Comparison of ENCODE assay signal across 7 mouse cellular contexts in genomic region chr13:38527797-38528650, GRCm38 (mm10). TPM values are rescaled to one million over a fixed set of nuclear protein-coding genes. Genes with fewer than 3 reads are reported as not detected.
DNase-seq lines count a peak whose midpoint lies in the region; ATAC-seq lines count a peak whose summit lies in the region.

No protein-coding gene starts in this region.

- under 1% methylated on average over 72 of the region's 87 CpGs for WGBS in embryonic facial prominence, embryonic 11.5 days
- WGBS in limb, embryonic 12.5 days = under 1% methylated on average over 87 of the region's 87 CpGs
- under 1% methylated on average over 84 of the region's 87 CpGs for whole genome bisulfite sequencing in midbrain, embryonic 14.5 days

- DNase-seq in adrenal gland, postnatal 14 days = peak; percentile 94
- peak; percentile 86 for DNase-seq in embryonic facial prominence, embryonic 11.5 days (ENCODE audit: low spot score)
- peak; percentile 91 to 94 for DNase-seq in heart, adult 18-20 months
- DNase-seq in kidney, adult 18-20 months = peak; percentile 93
- peak; percentile 88 for DNase-seq in midbrain, embryonic 14.5 days
- peak; percentile 82 for DNase-seq in spleen, adult 12 weeks (ENCODE audit: low spot score)

- no peaks in the 10 kb centered on the region for H3K27me3 ChIP-seq in embryonic facial prominence, embryonic 11.5 days (ENCODE audit: control insufficient read depth, insufficient read depth, low read length)
- H3K27me3 ChIP-seq in limb, embryonic 12.5 days = no peaks in the 10 kb centered on the region
- no peaks in the 10 kb centered on the region for H3K27me3 ChIP-seq in midbrain, embryonic 14.5 days (ENCODE audit: control insufficient read depth, insufficient read depth, low read length)

- peak overlapping the region; percentile 78 for H3K4me3 ChIP-seq in embryonic facial prominence, embryonic 11.5 days (ENCODE audit: low read depth, low read length)
- H3K4me3 ChIP-seq in limb, embryonic 12.5 days (replicated peaks) = peak overlapping the region; percentile 91
- H3K4me3 ChIP-seq in midbrain, embryonic 14.5 days (replicated peaks; ENCODE audit: low read depth, low read length) = peak overlapping the region; percentile 84

- H3K9me3 ChIP-seq in embryonic facial prominence, embryonic 11.5 days (replicated peaks; ENCODE audit: control insufficient read depth, low read length) = no peaks in the 10 kb centered on the region
- H3K9me3 ChIP-seq in limb, embryonic 12.5 days = no peaks in the 10 kb centered on the region
- no peaks in the 10 kb centered on the region for H3K9me3 ChIP-seq in midbrain, embryonic 14.5 days (ENCODE audit: control insufficient read depth, low read length)

- H3K9ac ChIP-seq in embryonic facial prominence, embryonic 11.5 days (replicated peaks; ENCODE audit: low read length) = peak overlapping the region; percentile 81
- H3K9ac ChIP-seq in limb, embryonic 12.5 days (replicated peaks) = peak overlapping the region; percentile 84
- peak overlapping the region; percentile 84 for H3K9ac ChIP-seq in midbrain, embryonic 14.5 days (replicated peaks; ENCODE audit: low read length)

- no peaks in the 10 kb centered on the region for H3K36me3 ChIP-seq in embryonic facial prominence, embryonic 11.5 days (replicated peaks; ENCODE audit: control insufficient read depth, insufficient read depth, low read depth, low read length)
- H3K36me3 ChIP-seq in limb, embryonic 12.5 days = peaks cover 4% of the 10 kb centered on the region
- H3K36me3 ChIP-seq in midbrain, embryonic 14.5 days (ENCODE audit: control insufficient read depth, insufficient read depth, low read length) = peaks cover 2% of the 10 kb centered on the region; the same call in 1 of the 2 replicates

- H3K4me2 ChIP-seq in embryonic facial prominence, embryonic 11.5 days (ENCODE audit: low read depth, low read length) = peak overlapping the region; percentile 71
- H3K4me2 ChIP-seq in limb, embryonic 12.5 days = peak overlapping the region; percentile 76
- peak overlapping the region; percentile 85 for H3K4me2 ChIP-seq in midbrain, embryonic 14.5 days (ENCODE audit: low read length)

- H3K4me1 ChIP-seq in embryonic facial prominence, embryonic 11.5 days (ENCODE audit: control insufficient read depth, insufficient read depth, low read length) = no peaks in the 10 kb centered on the region; the same call in 1 of the 2 replicates
- peaks cover 27% of the 10 kb centered on the region for H3K4me1 ChIP-seq in limb, embryonic 12.5 days (replicated peaks)
- H3K4me1 ChIP-seq in midbrain, embryonic 14.5 days (ENCODE audit: control insufficient read depth, insufficient read depth, low read length) = peaks cover 22% of the 10 kb centered on the region; the same call in 1 of the 2 replicates

- peak; percentile 90 for ATAC-seq in embryonic facial prominence, embryonic 11.5 days (replicated peaks; ENCODE audit: insufficient number of reproducible peaks, low FRiP score, low TSS enrichment, low read depth)
- peak; percentile 85 for ATAC-seq in limb, embryonic 12.5 days (ENCODE audit: insufficient number of reproducible peaks, insufficient read depth, low FRiP score, low TSS enrichment, low read depth)
- ATAC-seq in midbrain, embryonic 14.5 days (ENCODE audit: low FRiP score, low TSS enrichment) = peak; percentile 91

- peak overlapping the region; percentile 85 for H3K27ac ChIP-seq in embryonic facial prominence, embryonic 11.5 days (replicated peaks; ENCODE audit: low read depth, low read length)
- H3K27ac ChIP-seq in limb, embryonic 12.5 days = peak overlapping the region; percentile 95
- H3K27ac ChIP-seq in midbrain, embryonic 14.5 days (replicated peaks; ENCODE audit: low read depth, low read length) = peak overlapping the region; percentile 83

RNA-seq across cellular contexts. Expression of gene Txndc5, which starts 0.6 kb away (rescaled TPM):
- 124 and 125 TPM in 2 replicates for total RNA-seq in adrenal gland, postnatal 14 days (2021)
- polyA plus RNA-seq in embryonic facial prominence, embryonic 11.5 days (2014; fragmentation: Nextera tagmentation; extraction: Ambion mirVana) = 172 and 181 TPM in 2 replicates
- total RNA-seq in heart, adult 18-20 months (2021) = 10 to 100 TPM; 34.0 to 35.4 TPM
- 180 and 196 TPM in 2 replicates for polyA plus RNA-seq in limb, embryonic 12.5 days (2016; fragmentation: Nextera tagmentation; extraction: Ambion mirVana)
- 56.4 and 81.9 TPM in 2 replicates for polyA plus RNA-seq in midbrain, embryonic 14.5 days (2014; fragmentation: Nextera tagmentation; extraction: Ambion mirVana)

Comparison
In these comparisons a context has a peak if more than half of its experiments do, and no peak if none do; other contexts are left out.
1. Peak in every context shown above with its lines: DNase-seq, ATAC-seq, H3K4me3 ChIP-seq and H3K27ac ChIP-seq.